Mouse (Mus musculus): ENCODE measurements around the gene Zfp740. TPM values are rescaled to one million over a fixed set of nuclear protein-coding genes. Genes with fewer than 3 reads are reported as not detected.

Zfp740 gene
- total and polyA plus RNA-seq, 2 experiments from 2014 or later: 33.8 to 49.5 TPM

- Histone ChIP-seq H3K9ac (replicated peaks; ENCODE audit: low read length) (no peak overlapping the region), H3K4me3 (ENCODE audit: low read length) (no peak overlapping the region), H3K9me3 (ENCODE audit: low read length) (no peaks in the 10 kb centered on the region), H3K27me3 (ENCODE audit: insufficient read depth, low read length) (no peaks in the 10 kb centered on the region), H3K27ac (no peak overlapping the region), H3K4me1 (ENCODE audit: insufficient read depth, low read length) (no peaks in the 10 kb centered on the region), H3K4me2 (ENCODE audit: low read depth, low read length) (no peak overlapping the region), H3K36me3 (ENCODE audit: insufficient read depth, low read length) (peaks cover 2% of the 10 kb centered on the region; the same call in 1 of the 2 replicates)
- ATAC-seq (no peak), DNase-seq (ENCODE audit: low spot score) (no peak)
- no peak for TF ChIP-seq CTCF (IDR thresholded peaks at IDR 0.05; ENCODE audit: low read depth)
- WGBS: 32% methylated on average over 21 of the region's 21 CpGs
Measured at GRCm38 (mm10) chr15:102235371-102236027, 32.5 kb downstream of the Zfp740 start.

GRCm38 (mm10) chr15:102238543-102239259, 35.7 kb downstream of the Zfp740 start:
- Histone ChIP-seq H3K4me2 (ENCODE audit: low read depth, low read length) (no peak overlapping the region), H3K9ac (replicated peaks; ENCODE audit: low read length) (no peak overlapping the region), H3K9me3 (ENCODE audit: low read length) (no peaks in the 10 kb centered on the region), H3K4me1 (ENCODE audit: insufficient read depth, low read length) (peaks cover 3% of the 10 kb centered on the region; the same call in 1 of the 2 replicates), H3K27me3 (ENCODE audit: insufficient read depth, low read length) (peaks cover 4% of the 10 kb centered on the region; the same call in 1 of the 2 replicates), H3K27ac (no peak overlapping the region), H3K36me3 (ENCODE audit: insufficient read depth, low read length) (peaks cover 2% of the 10 kb centered on the region; the same call in 1 of the 2 replicates), H3K4me3 (ENCODE audit: low read length) (no peak overlapping the region)
- TF ChIP-seq CTCF (IDR thresholded peaks at IDR 0.05; ENCODE audit: low read depth): no peak
- 86% methylated on average over 14 of the region's 14 CpGs for WGBS
- no peak for ATAC-seq
- no peak for DNase-seq (ENCODE audit: low spot score)

- Histone ChIP-seq H3K4me2 (ENCODE audit: low read depth, low read length) (no peak overlapping the region), H3K9ac (replicated peaks; ENCODE audit: low read length) (no peak overlapping the region), H3K27me3 (ENCODE audit: insufficient read depth, low read length) (peaks cover 4% of the 10 kb centered on the region; the same call in 1 of the 2 replicates), H3K9me3 (ENCODE audit: low read length) (no peaks in the 10 kb centered on the region), H3K4me1 (ENCODE audit: insufficient read depth, low read length) (peaks cover 3% of the 10 kb centered on the region; the same call in 1 of the 2 replicates), H3K36me3 (ENCODE audit: insufficient read depth, low read length) (peaks cover 2% of the 10 kb centered on the region; the same call in 1 of the 2 replicates), H3K4me3 (ENCODE audit: low read length) (no peak overlapping the region), H3K27ac (no peak overlapping the region)
- DNase-seq (ENCODE audit: low spot score) (peak; percentile 83), ATAC-seq (peak; percentile 83)
- 8% methylated on average over 9 of the region's 9 CpGs for WGBS
- TF ChIP-seq CTCF (IDR thresholded peaks at IDR 0.05; ENCODE audit: low read depth): peak; percentile 90
Measured at GRCm38 (mm10) chr15:102239260-102239590, 36.2 kb downstream of the Zfp740 start.

- DNase-seq (ENCODE audit: low spot score): no peak
- 81% methylated on average over 11 of the region's 11 CpGs for WGBS
- ATAC-seq: no peak
- TF ChIP-seq CTCF (IDR thresholded peaks at IDR 0.05; ENCODE audit: low read depth): no peak
- peaks cover 5% of the 10 kb centered on the region; the same call in 1 of the 2 replicates for H3K4me1 ChIP-seq (ENCODE audit: insufficient read depth, low read length)
- no peak overlapping the region for H3K4me3 ChIP-seq (ENCODE audit: low read length)
- H3K4me2 ChIP-seq (ENCODE audit: low read depth, low read length): no peak overlapping the region
- H3K36me3 ChIP-seq (ENCODE audit: insufficient read depth, low read length): peaks cover 2% of the 10 kb centered on the region; the same call in 1 of the 2 replicates
- H3K27me3 ChIP-seq (ENCODE audit: insufficient read depth, low read length): peaks cover 4% of the 10 kb centered on the region; the same call in 1 of the 2 replicates
- no peaks in the 10 kb centered on the region for H3K9me3 ChIP-seq (ENCODE audit: low read length)
- H3K27ac ChIP-seq: no peak overlapping the region
- no peak overlapping the region for H3K9ac ChIP-seq (replicated peaks; ENCODE audit: low read length)
Measured at GRCm38 (mm10) chr15:102239851-102240250, 36.8 kb downstream of the Zfp740 start.

GRCm38 (mm10) chr15:102240607-102241006, 37.6 kb downstream of the Zfp740 start:
- no peak for ATAC-seq
- H3K4me3 ChIP-seq (ENCODE audit: low read length): no peak overlapping the region
- H3K4me1 ChIP-seq (ENCODE audit: insufficient read depth, low read length): peaks cover 9% of the 10 kb centered on the region; the same call in 1 of the 2 replicates
- no peak for TF ChIP-seq CTCF (IDR thresholded peaks at IDR 0.05; ENCODE audit: low read depth)
- no peaks in the 10 kb centered on the region for H3K9me3 ChIP-seq (ENCODE audit: low read length)
- H3K27me3 ChIP-seq (ENCODE audit: insufficient read depth, low read length): peaks cover 4% of the 10 kb centered on the region; the same call in 1 of the 2 replicates
- DNase-seq (ENCODE audit: low spot score): no peak
- WGBS: 73% methylated on average over 4 of the region's 4 CpGs
- no peak overlapping the region for H3K9ac ChIP-seq (replicated peaks; ENCODE audit: low read length)
- peaks cover 2% of the 10 kb centered on the region; the same call in 1 of the 2 replicates for H3K36me3 ChIP-seq (ENCODE audit: insufficient read depth, low read length)
- no peak overlapping the region for H3K4me2 ChIP-seq (ENCODE audit: low read depth, low read length)
- no peak overlapping the region for H3K27ac ChIP-seq

- TF ChIP-seq CTCF (IDR thresholded peaks at IDR 0.05; ENCODE audit: low read depth): no peak
- ATAC-seq: no peak
- WGBS: 36% methylated on average over 12 of the region's 12 CpGs
- Histone ChIP-seq H3K36me3 (ENCODE audit: insufficient read depth, low read length) (peaks cover 2% of the 10 kb centered on the region; the same call in 1 of the 2 replicates), H3K9ac (replicated peaks; ENCODE audit: low read length) (no peak overlapping the region), H3K27me3 (ENCODE audit: insufficient read depth, low read length) (peaks cover 4% of the 10 kb centered on the region; the same call in 1 of the 2 replicates), H3K4me2 (ENCODE audit: low read depth, low read length) (no peak overlapping the region), H3K4me3 (ENCODE audit: low read length) (no peak overlapping the region), H3K9me3 (ENCODE audit: low read length) (no peaks in the 10 kb centered on the region), H3K4me1 (ENCODE audit: insufficient read depth, low read length) (peaks cover 9% of the 10 kb centered on the region; the same call in 1 of the 2 replicates), H3K27ac (no peak overlapping the region)
- no peak for DNase-seq (ENCODE audit: low spot score)
Measured at GRCm38 (mm10) chr15:102242404-102243228, 39.6 kb downstream of the Zfp740 start.

All from hindbrain, postnatal 0 days (tissue).